Mouse (Mus musculus) MEL (cell line): Measurements from ENCODE around the gene Usp49.

ENCODE experiments used
- CHD2 ChIP-seq: IDR thresholded peaks from 2 replicates; pipeline ENCODE4 v1.6.1; 2011; ENCODE audit warnings: low read length, improper control_type of control experiment
- EP300 ChIP-seq, 2 experiments: IDR thresholded peaks; 2 replicates each; pipeline ENCODE4 v1.6.1; 2011; ENCODE audit warnings: improper control_type of control experiment in 2 of 2, low read length in 2 of 2, low read depth in 1 of 2, mild to moderate bottlenecking in 1 of 2

DNA sequence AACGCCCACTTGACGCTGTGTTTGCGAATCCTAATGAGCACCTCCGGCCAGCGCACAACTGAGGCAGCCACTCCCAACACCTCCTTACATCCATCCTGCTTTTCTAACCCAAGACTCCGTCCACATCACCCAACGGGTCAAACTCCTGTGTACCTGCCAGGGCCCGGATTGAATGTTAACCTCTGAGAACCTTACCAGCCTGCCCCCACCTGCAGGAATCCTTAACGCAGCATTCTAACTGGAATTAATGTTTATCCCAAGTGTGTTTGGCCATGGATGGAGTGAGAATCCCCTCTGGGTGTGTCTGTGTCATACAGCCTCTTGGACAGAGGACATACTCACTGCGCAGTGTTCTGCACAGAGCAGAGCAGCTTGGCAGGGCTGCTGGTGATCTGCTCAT lies 67.7 kb downstream of the Usp49 start:
- TF ChIP-seq EP300 (IDR thresholded peaks at IDR 0.05; ENCODE audit: low read depth in 1 of 2, low read length in 2 of 2) (no peak), CHD2 (no peak)
